Mouse (Mus musculus) brain, embryonic 14.5 days (tissue): ENCODE results near the gene Rtn4r.

ENCODE experiments used
- CTCF ChIP-seq: fragments of 200-500 bp; IDR thresholded peaks from 2 replicates; pipeline ENCODE4 v1.5.1; 2012; ENCODE audit warnings: inconsistent platforms, mild to moderate bottlenecking, moderate library complexity, borderline replicate concordance; ENCODE audit not compliant: insufficient read depth, insufficient read length; ENCODE audit errors: extremely low read depth
- POLR2A ChIP-seq: fragments of 200-500 bp; IDR thresholded peaks from 2 replicates; pipeline ENCODE4 v1.6.1; 2012; ENCODE audit warnings: mild to moderate bottlenecking, inconsistent platforms, borderline replicate concordance; ENCODE audit not compliant: poor library complexity, insufficient read depth, insufficient read length, severe bottlenecking; ENCODE audit errors: extremely low read depth

- TF ChIP-seq POLR2A (no peak), CTCF (no peak)
Observed at GRCm38 (mm10) chr16:18200062-18200461, 72.6 kb downstream of the Rtn4r start.
